Mouse (Mus musculus): ENCODE data around the gene Ly6g. TPM values are rescaled to one million over a fixed set of nuclear protein-coding genes. Genes with fewer than 3 reads are reported as not detected.
A peak's percentile ranks its signal among the peaks of the same experiment; 100 is the strongest.
"Not testable (repeated sequence)": the region's sequence is repeated elsewhere in the genome, so short reads cannot be mapped to it uniquely, and the experiment has no call there.

Gene Ly6g
- polyA plus RNA-seq, 1 experiment, result not detected

DNA sequence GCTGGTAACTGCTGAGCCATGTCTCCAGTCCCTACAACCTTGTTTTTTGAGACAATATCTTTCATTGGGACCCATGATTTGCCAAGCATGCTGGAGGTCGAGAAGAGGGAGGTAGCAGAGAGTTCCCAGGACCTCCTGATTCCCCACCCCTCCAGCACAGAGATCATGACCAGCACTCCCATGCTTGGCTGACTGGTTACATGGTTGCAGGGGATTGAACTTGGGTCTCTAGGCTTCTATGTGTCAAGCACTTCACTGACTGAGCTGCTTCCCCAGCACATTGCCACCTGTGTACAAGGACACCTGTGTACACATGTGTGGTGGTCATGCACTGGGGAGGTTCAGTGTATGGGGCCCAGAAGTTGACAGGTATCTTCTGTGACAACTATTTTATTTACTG is 2.6 kb downstream of the Ly6g start:
- TF ChIP-seq CTCF (IDR thresholded peaks at IDR 0.05; ENCODE audit: borderline replicate concordance, extremely low read depth, insufficient read depth, insufficient read length) (no peak), POLR2A (IDR thresholded peaks at IDR 0.05; ENCODE audit: borderline replicate concordance, extremely low read depth, insufficient read depth, insufficient read length, poor library complexity, severe bottlenecking) (no peak)
- no peak for DNase-seq (ENCODE audit: low read depth)

DNA sequence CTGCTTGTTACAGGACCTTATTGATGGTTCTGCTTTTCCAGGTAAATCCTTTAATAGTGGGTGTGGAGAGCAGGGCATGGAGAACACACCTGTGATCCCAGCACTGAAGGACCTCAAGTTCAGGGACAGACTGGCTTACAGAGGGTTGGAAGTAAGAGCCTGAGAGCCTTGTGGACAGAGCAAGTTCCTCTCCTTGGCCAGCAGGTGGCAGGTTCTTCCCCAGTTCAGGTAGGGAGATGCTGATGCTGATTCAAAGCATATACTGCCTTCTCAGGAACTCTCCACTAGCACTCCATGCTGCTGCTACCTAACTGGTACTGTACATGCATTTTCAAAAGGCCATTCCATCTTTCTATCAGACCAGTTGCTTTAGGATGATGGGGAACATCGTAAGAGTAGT is 20.5 kb downstream of the Ly6g start:
- peak; percentile 65 for DNase-seq (ENCODE audit: low read depth)
- TF ChIP-seq CTCF (IDR thresholded peaks at IDR 0.05; ENCODE audit: borderline replicate concordance, extremely low read depth, insufficient read depth, insufficient read length) (peak; percentile 66), POLR2A (IDR thresholded peaks at IDR 0.05; ENCODE audit: borderline replicate concordance, extremely low read depth, insufficient read depth, insufficient read length, poor library complexity, severe bottlenecking) (no peak)

DNA sequence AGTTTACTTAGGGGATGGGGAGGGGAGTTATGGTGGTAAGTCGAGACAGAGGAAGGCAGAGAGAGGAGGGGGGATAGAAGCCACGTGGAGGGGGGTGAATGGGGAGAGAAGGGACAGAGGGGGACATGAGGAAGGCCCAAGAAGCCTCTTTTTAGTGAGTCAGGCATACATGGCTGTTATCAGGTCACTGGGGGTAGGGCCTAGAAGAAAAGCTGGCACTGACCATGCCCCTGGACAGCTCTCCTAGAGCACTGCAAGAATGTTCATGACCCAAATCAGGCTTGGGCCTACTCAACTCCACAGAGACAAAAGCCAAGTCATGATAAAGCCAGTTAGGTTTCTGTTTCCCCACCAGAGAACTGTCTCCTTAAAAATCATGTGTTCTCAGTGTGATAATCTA is 31.3 kb downstream of the Ly6g start:
- TF ChIP-seq CTCF (IDR thresholded peaks at IDR 0.05; ENCODE audit: borderline replicate concordance, extremely low read depth, insufficient read depth, insufficient read length) (no peak), POLR2A (IDR thresholded peaks at IDR 0.05; ENCODE audit: borderline replicate concordance, extremely low read depth, insufficient read depth, insufficient read length, poor library complexity, severe bottlenecking) (no peak)
- no peak for DNase-seq (ENCODE audit: low read depth)

DNA sequence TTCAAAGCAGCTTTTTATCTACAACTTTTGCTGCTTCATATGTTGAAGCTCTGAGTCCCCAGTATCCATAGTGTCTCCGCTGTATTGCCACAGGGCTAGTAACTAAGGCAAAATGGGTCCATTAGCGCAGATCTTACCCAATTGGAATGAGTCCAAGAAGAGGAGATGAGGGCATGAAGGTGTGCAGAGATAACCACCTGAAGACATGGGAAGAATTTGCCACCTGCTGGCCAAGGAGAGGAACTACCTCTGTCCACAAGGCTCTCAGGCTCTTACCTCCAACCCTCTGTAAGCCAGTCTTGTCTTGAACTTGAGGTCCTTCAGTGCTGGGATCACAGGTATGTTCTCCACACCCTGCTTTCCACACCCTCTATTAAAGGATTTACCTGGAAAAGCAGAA is 34.1 kb downstream of the Ly6g start:
- TF ChIP-seq CTCF (IDR thresholded peaks at IDR 0.05; ENCODE audit: borderline replicate concordance, extremely low read depth, insufficient read depth, insufficient read length) (peak; percentile 60), POLR2A (IDR thresholded peaks at IDR 0.05; ENCODE audit: borderline replicate concordance, extremely low read depth, insufficient read depth, insufficient read length, poor library complexity, severe bottlenecking) (no peak)
- peak; percentile 44 for DNase-seq (ENCODE audit: low read depth)

- not testable (repeated sequence) for DNase-seq (ENCODE audit: low read depth)
Observed at GRCm38 (mm10) chr15:75190560-75190959, 35.5 kb downstream of the Ly6g start.

Other genes starting within 250 kb of the Ly6g start
- gene Ly6i, start 171.8 kb upstream of the Ly6g start, polyA plus RNA-seq (2012; rRNA removed), result not detected in 2 replicates
- 0.34 and 0.66 TPM in 2 replicates for gene Ly6a, start 157.2 kb upstream of the Ly6g start, polyA plus RNA-seq (2012; rRNA removed)
- 2.6 and 2.9 TPM in 2 replicates for gene Ly6c1, start 106.4 kb upstream of the Ly6g start, polyA plus RNA-seq (2012; rRNA removed)
- gene Ly6c2, start 43.3 kb upstream of the Ly6g start, polyA plus RNA-seq (2012; rRNA removed), result 0.22 and 0.23 TPM in 2 replicates
- gene BC025446, start 61.1 kb downstream of the Ly6g start, polyA plus RNA-seq (2012; rRNA removed), result not detected in 2 replicates
- not detected in 2 replicates for gene Ly6f, start 113.2 kb downstream of the Ly6g start, polyA plus RNA-seq (2012; rRNA removed)

All from brain, embryonic 14.5 days (tissue).